Mouse (Mus musculus) kidney, postnatal 0 days (tissue): ENCODE measurements around the gene Cntnap2. TPM values are rescaled to one million over a fixed set of nuclear protein-coding genes. Genes with fewer than 3 reads are reported as not detected.

ENCODE experiments used
- ATAC-seq: fragments of 200-750 bp; cut with Nextera tagmentation; replicated peaks from 2 replicates; pipeline ENCODE4 v1.8.0; 2017; ENCODE audit warnings: low read depth, moderate number of reproducible peaks, moderate TSS enrichment, moderate library complexity; ENCODE audit not compliant: low FRiP score
- DNase-seq: peaks from one replicate; pipeline ENCODE4 v3.0.0-alpha.2; 2016; ENCODE audit warnings: low spot score
- H3K27ac ChIP-seq: fragments of 300-500 bp; sonication (generic); 2 replicates; pipeline ENCODE4 v1.5.1; 2014; ENCODE audit warnings: mild to moderate bottlenecking
- H3K27me3 ChIP-seq: fragments of 300-500 bp; sonication (generic); 2 replicates; pipeline ENCODE4 v1.6.1; 2014; ENCODE audit warnings: low read length, mixed read lengths; ENCODE audit not compliant: insufficient read depth
- H3K36me3 ChIP-seq: fragments of 300-500 bp; sonication (generic); 2 replicates; pipeline ENCODE4 v1.6.1; 2014; ENCODE audit warnings: low read length, mixed read lengths; ENCODE audit not compliant: insufficient read depth
- H3K4me1 ChIP-seq: fragments of 300-500 bp; sonication (generic); replicated peaks from 2 replicates; pipeline ENCODE4 v1.6.1; 2014; ENCODE audit warnings: antibody characterized with exemption, low read length, mixed read lengths; ENCODE audit not compliant: insufficient read depth
- H3K4me2 ChIP-seq: fragments of 300-500 bp; sonication (generic); 2 replicates; pipeline ENCODE4 v1.6.1; 2014; ENCODE audit warnings: mild to moderate bottlenecking, low read length, moderate library complexity, mixed read lengths
- H3K4me3 ChIP-seq: fragments of 300-500 bp; sonication (generic); replicated peaks from 2 replicates; pipeline ENCODE4 v1.5.1; 2014; ENCODE audit warnings: low read depth, low read length
- H3K9ac ChIP-seq: fragments of 300-500 bp; sonication (generic); 2 replicates; pipeline ENCODE4 v1.6.1; 2014; ENCODE audit warnings: low read depth, low read length
- H3K9me3 ChIP-seq: fragments of 300-500 bp; sonication (generic); replicated peaks from 2 replicates; pipeline ENCODE4 v1.6.1; 2016; ENCODE audit warnings: low read length, inconsistent platforms, mixed read lengths
- CTCF ChIP-seq: IDR thresholded peaks from 2 replicates; pipeline ENCODE4 v1.5.1; 2016; ENCODE audit warnings: antibody characterized with exemption, low read depth, mild to moderate bottlenecking, moderate library complexity
- WGBS: fragments of 180-500 bp; shearing (Covaris S2); extraction: QIAGEN DNeasy Blood & Tissue Kit; methylation state at CpG from one replicate; pipeline ENCODE4 v1.1.7; 2014; 5-methylcytosine and 5-hydroxymethylcytosine counted together
- polyA plus RNA-seq: library from polyadenylated mRNA; unstranded; fragments of >200 nt; fragmentation: Nextera tagmentation; extraction: Ambion mirVana; gene quantifications from 2 replicates; pipeline ENCODE4 v1.2.1, GENCODE M21; 2015

Cntnap2 gene
- polyA plus RNA-seq, 1 experiment from 2014 or later: 2.8 TPM

- no peak overlapping the region for H3K4me2 ChIP-seq
- no peak overlapping the region for H3K27ac ChIP-seq
- no peaks in the 10 kb centered on the region for H3K9me3 ChIP-seq
- no peaks in the 10 kb centered on the region for H3K4me1 ChIP-seq
- ATAC-seq (no peak), DNase-seq (no peak)
- TF ChIP-seq CTCF: no peak
- H3K27me3 ChIP-seq: no peaks in the 10 kb centered on the region
- no peak overlapping the region for H3K9ac ChIP-seq
- no peaks in the 10 kb centered on the region for H3K36me3 ChIP-seq
- 64% methylated on average over 2 of the region's 2 CpGs for WGBS
- H3K4me3 ChIP-seq: no peak overlapping the region
Observed at GRCm38 (mm10) chr6:46699343-46699742, 1640.2 kb downstream of the Cntnap2 start.

GRCm38 (mm10) chr6:46704293-46705170 is 1645.4 kb downstream of the Cntnap2 start:
- Histone ChIP-seq H3K27ac (no peak overlapping the region), H3K9me3 (no peaks in the 10 kb centered on the region), H3K4me2 (no peak overlapping the region), H3K4me3 (no peak overlapping the region), H3K9ac (no peak overlapping the region), H3K36me3 (no peaks in the 10 kb centered on the region), H3K27me3 (no peaks in the 10 kb centered on the region), H3K4me1 (no peaks in the 10 kb centered on the region)
- no peak for TF ChIP-seq CTCF
- ATAC-seq: no peak
- DNase-seq: no peak
- 63% methylated on average over 7 of the region's 7 CpGs for whole genome bisulfite sequencing

GRCm38 (mm10) chr6:46705926-46706325 is 1646.8 kb downstream of the Cntnap2 start:
- WGBS: 94% methylated on average over 3 of the region's 3 CpGs
- ATAC-seq: no peak

GRCm38 (mm10) chr6:46716576-46716975 is 1657.4 kb downstream of the Cntnap2 start:
- Histone ChIP-seq H3K4me2 (no peak overlapping the region), H3K4me1 (no peaks in the 10 kb centered on the region), H3K4me3 (no peak overlapping the region), H3K27ac (no peak overlapping the region), H3K9me3 (no peaks in the 10 kb centered on the region), H3K9ac (no peak overlapping the region), H3K36me3 (no peaks in the 10 kb centered on the region), H3K27me3 (no peaks in the 10 kb centered on the region)
- 67% methylated on average over 2 of the region's 2 CpGs for WGBS
- DNase-seq (no peak), ATAC-seq (no peak)
- TF ChIP-seq CTCF: no peak

More at GRCm38 (mm10) chr6:46705926-46706325, 1646.8 kb downstream of the Cntnap2 start:
- H3K4me2 ChIP-seq: no peak overlapping the region
- no peaks in the 10 kb centered on the region for H3K4me1 ChIP-seq
- H3K9me3 ChIP-seq: no peaks in the 10 kb centered on the region
- H3K27ac ChIP-seq: no peak overlapping the region
- no peaks in the 10 kb centered on the region for H3K27me3 ChIP-seq
- no peaks in the 10 kb centered on the region for H3K36me3 ChIP-seq
- DNase-seq: no peak
- no peak for TF ChIP-seq CTCF
- no peak overlapping the region for H3K4me3 ChIP-seq
- H3K9ac ChIP-seq: no peak overlapping the region

GRCm38 (mm10) chr6:46733794-46734193 is 1674.6 kb downstream of the Cntnap2 start:
- ATAC-seq (no peak), DNase-seq (no peak)
- no peak overlapping the region for H3K4me2 ChIP-seq
- no peak for TF ChIP-seq CTCF
- H3K36me3 ChIP-seq: no peaks in the 10 kb centered on the region
- no peaks in the 10 kb centered on the region for H3K9me3 ChIP-seq
- no peaks in the 10 kb centered on the region for H3K27me3 ChIP-seq
- no peak overlapping the region for H3K9ac ChIP-seq
- no peaks in the 10 kb centered on the region for H3K4me1 ChIP-seq
- no peak overlapping the region for H3K4me3 ChIP-seq
- no peak overlapping the region for H3K27ac ChIP-seq

GRCm38 (mm10) chr6:46748448-46748847 is 1689.3 kb downstream of the Cntnap2 start:
- no peak for TF ChIP-seq CTCF
- H3K4me3 ChIP-seq: no peak overlapping the region
- DNase-seq (peak; percentile 25), ATAC-seq (no peak; the same call in 1 of the 2 replicates)
- no peak overlapping the region for H3K27ac ChIP-seq
- no peak overlapping the region for H3K4me2 ChIP-seq
- no peaks in the 10 kb centered on the region for H3K4me1 ChIP-seq
- no peaks in the 10 kb centered on the region for H3K36me3 ChIP-seq
- no peaks in the 10 kb centered on the region for H3K9me3 ChIP-seq
- H3K9ac ChIP-seq: no peak overlapping the region
- H3K27me3 ChIP-seq: no peaks in the 10 kb centered on the region
